Mouse (Mus musculus) myocyte (in vitro differentiated cells): ENCODE results near the gene Xkr7. TPM values are rescaled to one million over a fixed set of nuclear protein-coding genes. Genes with fewer than 3 reads are reported as not detected.

Source experiments
- H3K27me3 ChIP-seq: one replicate; pipeline ENCODE4 v1.6.1; 2011; ENCODE audit not compliant: control insufficient read depth, insufficient read depth, insufficient read length
- H3K36me3 ChIP-seq: one replicate; pipeline ENCODE4 v1.6.1; 2011; ENCODE audit not compliant: control insufficient read depth, insufficient read depth
- H3K4me2 ChIP-seq: one replicate; pipeline ENCODE4 v1.6.1; 2011; ENCODE audit warnings: low read depth, control low read depth
- H3K4me3 ChIP-seq: one replicate; pipeline ENCODE4 v1.5.1; 2011; ENCODE audit warnings: mild to moderate bottlenecking, control low read depth, moderate library complexity
- H3K79me2 ChIP-seq: one replicate; pipeline ENCODE4 v1.6.1; 2011; ENCODE audit not compliant: control insufficient read depth, insufficient read depth
- H3ac ChIP-seq: one replicate; pipeline ENCODE4 v1.6.1; 2011; ENCODE audit not compliant: control insufficient read depth, insufficient read length
- CEBPB ChIP-seq: IDR thresholded peaks from 2 replicates; pipeline ENCODE4 v1.6.1; 2011; ENCODE audit warnings: mild to moderate bottlenecking, moderate library complexity; ENCODE audit not compliant: poor library complexity, insufficient read depth, severe bottlenecking
- E2F4 ChIP-seq: IDR thresholded peaks from one replicate; pipeline ENCODE4 v1.6.1; 2011; ENCODE audit warnings: mild to moderate bottlenecking, control low read depth, moderate library complexity; ENCODE audit not compliant: insufficient read depth
- MAX ChIP-seq: IDR thresholded peaks from one replicate; pipeline ENCODE4 v1.6.1; 2011; ENCODE audit warnings: low read depth, mild to moderate bottlenecking, control low read depth
- MYOD1 ChIP-seq, 3 experiments: IDR thresholded peaks; one replicate each; pipeline ENCODE4 v1.6.1; 2011; ENCODE audit warnings: control low read depth in 2 of 3, low read depth in 2 of 3, mild to moderate bottlenecking in 2 of 3, moderate library complexity in 1 of 3; ENCODE audit not compliant: insufficient read length in 2 of 3, control insufficient read depth in 1 of 3
- MYOG ChIP-seq, 3 experiments: IDR thresholded peaks; one replicate each; pipeline ENCODE4 v1.6.1; 2011; ENCODE audit warnings: control low read depth in 2 of 3, low read depth in 2 of 3, mild to moderate bottlenecking in 2 of 3; ENCODE audit not compliant: insufficient read length in 2 of 3, control insufficient read depth in 1 of 3, insufficient read depth in 1 of 3
- POLR2A ChIP-seq: IDR thresholded peaks from one replicate; pipeline ENCODE4 v1.6.1; 2011; ENCODE audit warnings: low read depth, mild to moderate bottlenecking, control low read depth, moderate library complexity; ENCODE audit not compliant: insufficient read length
- POLR2AphosphoS2 ChIP-seq: IDR thresholded peaks from one replicate; pipeline ENCODE4 v1.6.1; 2011; ENCODE audit warnings: low read depth, control low read depth; ENCODE audit not compliant: insufficient read length
- REST ChIP-seq: IDR thresholded peaks from one replicate; pipeline ENCODE4 v1.6.1; 2011; ENCODE audit warnings: mild to moderate bottlenecking, control low read depth, moderate library complexity; ENCODE audit not compliant: insufficient read depth, insufficient read length
- SRF ChIP-seq: IDR thresholded peaks from one replicate; pipeline ENCODE4 v1.6.1; 2011; ENCODE audit warnings: low read depth; ENCODE audit not compliant: control insufficient read depth, insufficient read length
- TCF12 ChIP-seq: IDR thresholded peaks from one replicate; pipeline ENCODE4 v1.6.1; 2011; ENCODE audit warnings: mild to moderate bottlenecking, control low read depth; ENCODE audit not compliant: poor library complexity, insufficient read depth, severe bottlenecking
- TCF3 ChIP-seq: IDR thresholded peaks from one replicate; pipeline ENCODE4 v1.6.1; 2011; ENCODE audit warnings: low read depth, control low read depth; ENCODE audit not compliant: insufficient read length
- USF1 ChIP-seq: IDR thresholded peaks from one replicate; pipeline ENCODE4 v1.6.1; 2011; ENCODE audit warnings: low read depth, mild to moderate bottlenecking, control low read depth, moderate library complexity
- polyA plus RNA-seq: library from polyadenylated mRNA; unstranded; fragments of >200 nt; fragmentation: generic; extraction: Trizol; gene quantifications from one replicate; pipeline ENCODE4 v1.2.1, GENCODE M21; 2012; ENCODE audit warnings: missing spikeins

Xkr7 gene
- polyA plus RNA-seq, 1 experiment = not detected

DNA sequence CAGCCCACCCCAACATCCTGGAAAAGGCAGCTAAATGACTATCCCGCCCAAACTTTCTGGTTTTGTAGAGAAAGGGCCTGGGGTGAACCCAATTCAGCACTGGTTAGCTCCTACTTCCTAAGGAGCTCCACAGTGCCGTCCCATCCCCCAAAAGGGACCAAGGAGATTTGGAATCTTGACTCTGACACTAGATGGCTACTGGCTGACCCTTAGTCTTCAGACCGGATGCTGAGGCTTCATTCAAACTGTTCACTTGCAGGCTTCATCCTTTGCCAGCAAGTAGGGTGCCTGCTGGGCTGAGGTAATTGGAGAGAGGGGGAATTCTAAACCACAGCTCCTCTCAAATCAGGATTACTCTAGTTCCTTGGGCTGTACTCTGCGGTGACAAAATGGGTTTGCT, 1.3 kb downstream of the Xkr7 start:
- Histone ChIP-seq H3K36me3 (no peaks in the 10 kb centered on the region), H3K79me2 (no peaks in the 10 kb centered on the region), H3K4me3 (no peak overlapping the region), H3K27me3 (peaks cover 53% of the 10 kb centered on the region), H3K4me2 (no peak overlapping the region), H3ac (no peak overlapping the region)
- no peak for TF ChIP-seq TCF3
- no peak for TF ChIP-seq USF1
- no peak for TF ChIP-seq REST
- no peak for TF ChIP-seq MAX
- TF ChIP-seq MYOG (IDR thresholded peaks at IDR 0.05; ENCODE audit: control insufficient read depth in 1 of 3, insufficient read depth in 1 of 3, insufficient read length in 2 of 3, low read depth in 2 of 3) = no peak
- no peak for TF ChIP-seq E2F4
- TF ChIP-seq POLR2AphosphoS2 = no peak
- no peak for TF ChIP-seq TCF12
- no peak for TF ChIP-seq CEBPB
- no peak for TF ChIP-seq POLR2A

DNA sequence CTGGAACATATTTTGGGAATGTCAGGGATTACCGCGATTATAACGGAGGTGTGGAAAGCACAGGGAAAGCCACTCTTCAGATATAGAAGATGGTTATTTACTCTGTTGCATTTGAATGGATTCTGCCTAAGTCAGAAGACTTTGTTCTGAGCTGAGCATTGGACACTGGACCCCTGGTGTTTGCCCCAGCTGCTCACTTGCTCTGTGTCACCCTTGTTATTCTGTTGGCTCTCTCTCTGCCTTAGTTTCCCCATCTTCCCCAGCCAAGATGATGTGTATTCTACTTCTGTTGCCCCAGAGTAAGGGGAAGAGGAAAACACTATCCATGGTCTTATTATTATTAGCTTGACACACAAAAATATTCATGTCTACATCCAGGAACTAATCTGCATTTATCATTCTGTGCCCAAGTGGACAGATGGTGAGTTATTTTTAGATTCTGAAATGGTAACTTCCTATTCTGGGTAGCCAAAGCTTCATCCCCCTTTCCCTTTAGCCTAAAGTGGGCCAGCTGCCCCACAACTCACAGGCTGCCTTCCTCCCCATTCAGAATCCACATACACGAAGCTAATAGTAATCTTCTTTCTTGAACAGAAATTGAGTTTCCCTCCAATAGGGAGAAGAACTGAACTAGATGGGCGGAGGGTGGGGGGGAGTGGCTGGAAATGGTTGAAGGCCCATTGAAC, 2.0 kb downstream of the Xkr7 start:
- no peaks in the 10 kb centered on the region for H3K36me3 ChIP-seq
- no peak for TF ChIP-seq MAX
- H3K4me3 ChIP-seq = no peak overlapping the region
- H3K4me2 ChIP-seq = no peak overlapping the region
- no peaks in the 10 kb centered on the region for H3K79me2 ChIP-seq
- no peak overlapping the region for H3ac ChIP-seq
- H3K27me3 ChIP-seq = peaks cover 55% of the 10 kb centered on the region

DNA sequence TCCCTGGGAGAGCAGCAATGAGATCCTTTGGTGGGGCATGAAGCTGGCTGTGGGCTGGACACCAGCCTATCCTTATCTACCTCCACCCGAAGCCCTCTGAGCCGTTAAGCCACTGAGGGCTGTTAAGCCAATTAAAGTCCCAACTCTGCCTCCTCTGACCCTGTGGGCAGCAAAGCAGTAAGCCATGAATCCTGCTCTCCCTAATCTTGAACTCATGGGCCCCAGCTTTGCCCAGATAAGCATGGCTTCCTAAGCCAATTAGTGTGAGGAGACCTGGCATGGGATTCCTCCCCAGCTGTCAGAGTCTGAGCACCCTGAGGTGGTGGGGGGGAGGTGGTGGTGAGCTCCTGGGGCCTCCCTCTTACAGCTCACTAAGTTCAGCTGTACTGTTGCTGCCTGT, 5.0 kb downstream of the Xkr7 start:
- Histone ChIP-seq H3K4me2 (no peak overlapping the region), H3K36me3 (no peaks in the 10 kb centered on the region), H3ac (no peak overlapping the region), H3K79me2 (no peaks in the 10 kb centered on the region), H3K4me3 (no peak overlapping the region), H3K27me3 (peaks cover 52% of the 10 kb centered on the region)
- TF ChIP-seq MAX = no peak
- TF ChIP-seq POLR2AphosphoS2 = no peak
- TF ChIP-seq TCF3 = no peak
- TF ChIP-seq POLR2A = no peak
- TF ChIP-seq MYOG (IDR thresholded peaks at IDR 0.05; ENCODE audit: control insufficient read depth in 1 of 3, insufficient read depth in 1 of 3, insufficient read length in 2 of 3, low read depth in 2 of 3) = no peak
- no peak for TF ChIP-seq CEBPB
- TF ChIP-seq SRF = no peak
- no peak for TF ChIP-seq USF1
- no peak for TF ChIP-seq E2F4
- no peak for TF ChIP-seq REST
- no peak for TF ChIP-seq MYOD1 (IDR thresholded peaks at IDR 0.05; ENCODE audit: control insufficient read depth in 1 of 3, insufficient read length in 2 of 3, low read depth in 2 of 3)
- no peak for TF ChIP-seq TCF12

DNA sequence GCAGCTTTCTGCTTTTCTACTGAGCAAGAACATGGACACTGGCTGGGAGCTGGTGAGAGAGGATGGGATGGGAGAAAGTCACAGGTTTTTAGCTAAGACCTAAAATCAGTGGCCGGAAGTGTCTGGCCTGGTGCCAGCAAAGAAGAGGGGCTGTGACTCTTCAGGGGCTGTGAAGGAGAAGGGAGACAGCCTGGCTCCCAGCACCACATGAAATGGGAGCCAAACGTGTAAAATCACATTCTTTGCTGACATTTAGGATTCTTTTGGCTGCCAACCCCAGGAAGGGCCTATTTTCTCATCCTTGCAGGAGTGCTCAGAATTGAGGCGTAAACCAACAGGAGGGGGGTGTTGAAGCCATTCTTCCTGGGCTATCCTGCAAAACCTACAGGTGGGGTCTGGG, 12.2 kb downstream of the Xkr7 start:
- H3K36me3 ChIP-seq = no peaks in the 10 kb centered on the region
- no peak overlapping the region for H3K4me3 ChIP-seq
- no peak for TF ChIP-seq MAX
- no peaks in the 10 kb centered on the region for H3K79me2 ChIP-seq
- no peak overlapping the region for H3ac ChIP-seq
- no peak overlapping the region for H3K4me2 ChIP-seq
- peaks cover 44% of the 10 kb centered on the region for H3K27me3 ChIP-seq

DNA sequence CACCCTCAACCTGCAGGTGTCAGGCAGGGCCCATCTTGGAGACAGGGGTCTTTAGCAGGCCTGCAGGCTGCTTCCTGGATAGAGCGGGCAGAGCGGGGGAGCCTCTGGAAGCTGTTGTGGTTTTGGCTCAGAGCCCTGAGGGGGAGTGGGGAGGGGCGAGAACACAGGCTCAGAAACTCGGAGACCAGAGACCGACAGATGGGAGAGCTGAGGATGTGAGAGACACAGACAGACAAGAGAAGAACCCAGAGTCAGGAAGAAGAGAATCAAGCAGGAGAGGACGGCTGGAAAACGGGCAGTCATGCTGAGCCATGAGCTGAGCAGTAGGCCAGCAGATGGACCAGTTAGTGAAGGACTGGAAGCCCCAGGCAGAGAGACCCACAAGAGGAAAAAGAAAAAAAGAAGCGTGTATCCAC, 14.2 kb downstream of the Xkr7 start:
- no peak overlapping the region for H3K4me3 ChIP-seq
- H3ac ChIP-seq = no peak overlapping the region
- no peaks in the 10 kb centered on the region for H3K36me3 ChIP-seq
- no peak overlapping the region for H3K4me2 ChIP-seq
- no peaks in the 10 kb centered on the region for H3K79me2 ChIP-seq
- peaks cover 49% of the 10 kb centered on the region for H3K27me3 ChIP-seq
- no peak for TF ChIP-seq TCF3
- no peak for TF ChIP-seq MYOD1 (IDR thresholded peaks at IDR 0.05; ENCODE audit: control insufficient read depth in 1 of 3, insufficient read length in 2 of 3, low read depth in 2 of 3)
- no peak for TF ChIP-seq POLR2AphosphoS2
- TF ChIP-seq USF1 = no peak
- no peak for TF ChIP-seq TCF12
- TF ChIP-seq MYOG (IDR thresholded peaks at IDR 0.05; ENCODE audit: control insufficient read depth in 1 of 3, insufficient read depth in 1 of 3, insufficient read length in 2 of 3, low read depth in 2 of 3) = no peak
- TF ChIP-seq CEBPB = no peak
- no peak for TF ChIP-seq MAX
- no peak for TF ChIP-seq REST
- TF ChIP-seq SRF = no peak
- TF ChIP-seq E2F4 = no peak
- TF ChIP-seq POLR2A = no peak
